Mouse (Mus musculus) erythroid progenitor cell, adult 5-6 weeks (primary cell): ENCODE data around the gene Phldb3. TPM values are rescaled to one million over a fixed set of nuclear protein-coding genes. Genes with fewer than 3 reads are reported as not detected.
A peak's percentile ranks its signal among the peaks of the same experiment; 100 is the strongest.

Experiments used
- ATAC-seq: replicated peaks from 2 replicates; pipeline ENCODE4 v1.8.0; 2016; ENCODE audit warnings: moderate number of reproducible peaks, mild to moderate bottlenecking, moderate TSS enrichment, inconsistent platforms; ENCODE audit not compliant: poor library complexity, low FRiP score, severe bottlenecking
- total RNA-seq, 2 experiments: library from RNA; stranded (forward) in 1 of 2; stranded (reverse) in 1 of 2; fragments of 150-400 nt in 1 of 2; fragments of 186-747, 209-891 nt in 1 of 2; gene quantifications; 2 replicates each; pipeline versions ENCODE4 v1.2.3 to v1.2.4; 2015 to 2017; ENCODE audit warnings: low replicate concordance in 2 of 2

The Phldb3 gene
- total RNA-seq (2015; ENCODE audit: low replicate concordance) = not detected in 2 replicates
- total RNA-seq (2017; ENCODE audit: low replicate concordance) = 0.64 and 7.0 TPM in 2 replicates

- no peak for ATAC-seq
These were observed at the start of gene Phldb3 for GRCm38 (mm10) chr7:24610144-24610878. Gene Phldb3, plus strand, starts transcription at chr7:24610763.

GRCm38 (mm10) chr7:24561450-24561849 is 49.1 kb upstream of the Phldb3 start:
- no peak for ATAC-seq

GRCm38 (mm10) chr7:24563191-24563836 is 47.2 kb upstream of the Phldb3 start:
- ATAC-seq = no peak

- no peak for ATAC-seq
These were observed 46.7 kb upstream of the Phldb3 start for GRCm38 (mm10) chr7:24563837-24564206.

GRCm38 (mm10) chr7:24564607-24565265 is 45.8 kb upstream of the Phldb3 start:
- ATAC-seq = peak; percentile 82

GRCm38 (mm10) chr7:24565627-24566026 is 44.9 kb upstream of the Phldb3 start:
- no peak for ATAC-seq

GRCm38 (mm10) chr7:24566206-24566605 is 44.4 kb upstream of the Phldb3 start:
- no peak for ATAC-seq

- no peak for ATAC-seq
These were observed 42.1 kb upstream of the Phldb3 start for GRCm38 (mm10) chr7:24568512-24568911.

- no peak for ATAC-seq
These were observed 39.5 kb upstream of the Phldb3 start for GRCm38 (mm10) chr7:24571071-24571470.

GRCm38 (mm10) chr7:24572455-24572854 is 38.1 kb upstream of the Phldb3 start:
- no peak for ATAC-seq

GRCm38 (mm10) chr7:24574224-24574796 is 36.3 kb upstream of the Phldb3 start:
- ATAC-seq = no peak

- no peak for ATAC-seq
These were observed 32.8 kb upstream of the Phldb3 start for GRCm38 (mm10) chr7:24577811-24578210.

GRCm38 (mm10) chr7:24584876-24585275 is 25.7 kb upstream of the Phldb3 start:
- no peak for ATAC-seq

GRCm38 (mm10) chr7:24585995-24586394 is 24.6 kb upstream of the Phldb3 start:
- no peak for ATAC-seq

- no peak; the same call in 1 of the 2 replicates for ATAC-seq
These were observed 23.7 kb upstream of the Phldb3 start for GRCm38 (mm10) chr7:24586828-24587227.

- no peak for ATAC-seq
These were observed 23.0 kb upstream of the Phldb3 start, which contains the start of the genes Ethe1 and Zfp575 for GRCm38 (mm10) chr7:24587330-24588105. Gene Ethe1, plus strand, starts transcription at chr7:24587543. Gene Zfp575, minus strand, starts transcription at chr7:24587641.

GRCm38 (mm10) chr7:24588336-24588735 is 22.2 kb upstream of the Phldb3 start:
- ATAC-seq = no peak

- no peak for ATAC-seq
These were observed 18.8 kb upstream of the Phldb3 start for GRCm38 (mm10) chr7:24591735-24592134.

- ATAC-seq = no peak
These were observed 18.4 kb upstream of the Phldb3 start for GRCm38 (mm10) chr7:24592163-24592562.

GRCm38 (mm10) chr7:24592781-24593180 is 17.8 kb upstream of the Phldb3 start:
- ATAC-seq = no peak
